Mouse (Mus musculus): ENCODE data around the gene Rassf7.
A peak's percentile ranks its signal among the peaks of the same experiment; 100 is the strongest.

- TF ChIP-seq CTCF (IDR thresholded peaks at IDR 0.05 in 2 of 3, conservative IDR thresholded peaks at IDR 0.05 in 1 of 3; ENCODE audit: control insufficient read depth in 1 of 3, insufficient read depth in 1 of 3, low read depth in 2 of 3, low read length in 3 of 3, poor library complexity in 1 of 3, severe bottlenecking in 1 of 3) (no peak), POLR2A (IDR thresholded peaks at IDR 0.05; ENCODE audit: control insufficient read depth in 1 of 2, insufficient read depth in 1 of 2, low read depth in 1 of 2, low read length in 2 of 2, poor library complexity in 1 of 2) (no peak), MXI1 (IDR thresholded peaks at IDR 0.05; ENCODE audit: low read depth, low read length) (0 out of 2 replicates have a peak, but pooled peaks have one; percentile 35), GATA1 (IDR thresholded peaks at IDR 0.05; ENCODE audit: low read depth, low read length) (no peak), GABPA (IDR thresholded peaks at IDR 0.05; ENCODE audit: low read depth, low read length) (no peak), POLR2AphosphoS2 (IDR thresholded peaks at IDR 0.05; ENCODE audit: low read length) (no peak), MYC (IDR thresholded peaks at IDR 0.05; ENCODE audit: low read depth, low read length) (no peak), ZMIZ1 (IDR thresholded peaks at IDR 0.05; ENCODE audit: low read depth, low read length) (no peak), MAZ (IDR thresholded peaks at IDR 0.05; ENCODE audit: low read depth, low read length) (no peak), ZNF384 (IDR thresholded peaks at IDR 0.05; ENCODE audit: low read depth, low read length) (no peak), USF2 (IDR thresholded peaks at IDR 0.05; ENCODE audit: borderline replicate concordance in 1 of 2, insufficient read depth in 1 of 2, low read depth in 1 of 2, low read length in 2 of 2) (no peak)
Observed at GRCm38 (mm10) chr7:141265411-141265738, 49.7 kb downstream of the Rassf7 start.
